Mouse (Mus musculus) cerebellum, adult 11-12 months (tissue): ENCODE results near the gene Foxb2.
"Not testable (repeated sequence)": the region's sequence is repeated elsewhere in the genome, so short reads cannot be mapped to it uniquely, and the experiment has no call there.

ENCODE experiments used
- DNase-seq: peaks from one replicate; pipeline ENCODE4 v3.0.0; 2022

Gene Foxb2

GRCm38 (mm10) chr19:16873221-16873861, at the start of gene Foxb2:
Foxb2 (minus strand) TSS chr19:16873805.
- no peak for DNase-seq

- DNase-seq = no peak
Measured at GRCm38 (mm10) chr19:16911507-16911906, 37.9 kb upstream of the Foxb2 start.

DNA sequence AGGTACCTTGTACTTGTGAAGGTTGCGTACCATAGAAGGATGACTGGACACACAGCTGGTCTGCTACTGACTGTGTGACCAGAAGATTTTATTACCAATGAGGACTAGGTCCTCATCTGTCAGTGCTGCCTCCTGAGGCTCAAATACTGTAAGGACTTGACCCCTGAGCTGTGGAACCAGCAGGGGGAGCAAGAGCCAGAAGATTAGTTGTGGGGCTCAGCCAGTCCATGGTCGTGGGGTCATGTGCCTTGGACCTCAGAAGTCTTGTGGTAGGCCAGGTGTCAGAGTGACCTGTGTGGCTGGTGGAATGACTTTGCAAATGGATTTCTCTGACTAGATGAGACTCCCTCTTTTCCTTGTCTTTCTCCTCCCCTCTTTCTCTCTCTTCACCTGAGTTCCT, 29.5 kb upstream of the Foxb2 start:
- no peak for DNase-seq

GRCm38 (mm10) chr19:16899716-16900115, 26.1 kb upstream of the Foxb2 start:
- no peak for DNase-seq

GRCm38 (mm10) chr19:16898576-16898975, 25.0 kb upstream of the Foxb2 start:
- DNase-seq = no peak

- no peak for DNase-seq
Measured at GRCm38 (mm10) chr19:16876458-16876770, 2.8 kb upstream of the Foxb2 start.

- DNase-seq = no peak
Measured at GRCm38 (mm10) chr19:16875631-16876457, 2.2 kb upstream of the Foxb2 start.

GRCm38 (mm10) chr19:16874991-16875540, 1.5 kb upstream of the Foxb2 start:
- DNase-seq = no peak

- no peak for DNase-seq
Measured at GRCm38 (mm10) chr19:16873942-16874861, 597 bp upstream of the Foxb2 start.

DNA sequence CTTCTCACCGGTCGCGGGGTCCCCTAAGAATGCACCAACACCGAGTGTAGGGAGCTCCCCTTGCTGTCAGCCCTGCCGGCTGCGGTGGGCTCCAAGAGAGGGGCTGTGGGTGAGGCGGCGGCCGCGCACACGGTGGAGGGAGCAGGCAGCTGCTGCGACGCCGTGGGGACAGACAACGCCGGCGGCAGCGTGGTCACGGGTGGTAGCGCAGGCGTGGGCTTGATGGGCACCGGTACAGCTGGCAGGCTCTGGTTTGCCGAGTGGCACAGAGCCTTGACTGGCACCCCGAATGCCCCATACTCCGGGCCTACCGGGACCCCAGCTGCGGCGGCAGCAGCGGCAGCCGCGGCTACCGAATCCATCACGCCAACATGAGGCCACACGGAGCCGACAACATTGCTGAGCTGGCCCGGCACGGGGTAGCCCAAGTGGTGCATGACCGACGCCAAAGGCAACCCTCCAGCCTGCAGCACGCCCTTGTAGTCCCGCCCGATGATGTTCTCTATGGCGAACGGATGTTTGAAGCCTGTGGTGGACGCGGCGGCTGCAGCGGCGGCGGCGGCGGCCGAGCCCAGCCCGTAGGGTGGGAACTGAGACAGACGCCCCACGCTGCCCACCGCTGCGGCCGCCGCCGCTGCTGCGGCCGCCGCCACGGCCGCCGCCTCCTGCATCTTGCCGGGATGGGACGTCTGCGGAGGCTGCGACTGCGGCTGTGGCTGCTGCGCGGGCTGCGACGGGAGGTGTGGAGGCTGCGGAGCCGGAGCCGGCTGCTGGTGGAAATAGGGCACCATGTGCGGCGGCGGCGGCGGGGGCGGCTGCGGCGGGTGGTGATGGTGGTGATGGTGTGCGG, 1.0 kb downstream of the Foxb2 start:
- DNase-seq = no peak

DNA sequence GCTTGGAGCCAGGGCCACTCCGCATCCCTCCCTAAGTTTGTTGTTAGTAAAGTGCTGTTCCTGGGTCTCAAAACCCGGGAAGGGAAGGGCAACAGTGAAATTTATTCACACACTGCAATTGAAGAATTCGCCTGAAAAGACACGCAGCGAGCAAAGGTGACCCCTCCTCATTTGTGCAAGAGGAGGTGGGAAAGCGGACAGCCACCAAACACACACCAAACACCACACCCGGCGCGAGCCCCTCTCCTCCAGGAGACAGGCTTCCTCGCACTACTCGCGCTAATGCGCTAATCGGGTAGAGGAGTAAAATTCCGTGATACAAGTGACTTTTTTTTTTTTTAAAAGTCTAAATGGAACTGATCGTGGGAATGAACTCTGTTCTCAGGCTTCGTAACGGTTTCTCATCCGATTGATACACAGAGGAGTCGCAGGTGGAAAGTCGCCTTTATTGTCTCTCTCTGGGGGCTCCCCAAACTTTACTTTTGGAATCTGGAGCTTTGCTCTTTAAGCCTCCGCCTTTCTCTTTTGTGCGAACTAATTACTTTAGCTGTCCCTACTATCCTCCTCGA, 2.3 kb downstream of the Foxb2 start:
- DNase-seq = no peak

- no peak for DNase-seq
Measured at GRCm38 (mm10) chr19:16870501-16871191, 3.0 kb downstream of the Foxb2 start.

DNA sequence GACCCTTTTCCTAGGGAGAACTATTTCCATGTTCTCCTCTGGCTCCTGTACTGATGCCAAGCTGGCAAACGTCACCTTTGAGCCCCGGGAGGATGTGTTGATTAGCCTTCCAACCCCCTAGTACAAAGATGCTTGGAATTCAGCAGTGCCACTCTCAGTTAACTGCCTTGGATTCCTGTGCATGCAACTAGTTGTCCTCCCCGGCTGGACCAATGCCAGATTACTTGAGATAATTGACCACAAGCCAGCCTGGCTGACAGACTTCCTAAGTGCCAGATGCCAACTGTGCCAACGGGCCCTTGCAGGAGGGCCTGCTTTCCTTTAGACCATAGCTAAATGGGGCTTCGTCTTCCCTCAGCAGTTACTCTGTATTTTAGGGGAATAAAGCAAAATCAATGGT, 5.1 kb downstream of the Foxb2 start:
- no peak for DNase-seq

DNA sequence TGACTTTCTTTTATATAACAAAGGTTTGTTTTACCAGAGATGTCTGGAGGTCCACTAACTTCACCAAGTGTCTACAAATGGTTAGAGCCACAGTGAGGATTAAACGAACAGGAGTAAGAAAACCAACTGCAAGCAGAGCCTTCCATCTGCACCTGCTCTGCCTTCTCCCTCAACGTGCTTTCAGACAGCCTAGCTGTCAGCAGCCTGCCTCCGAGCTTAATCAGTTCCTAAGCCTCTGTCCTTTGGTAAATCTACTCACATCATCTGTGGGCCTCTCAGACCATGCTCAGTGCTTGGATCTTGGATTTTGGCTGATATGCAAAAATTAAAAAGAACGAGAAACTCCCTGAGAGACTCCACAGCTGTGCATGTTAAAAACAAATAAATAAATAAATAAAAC, 15.0 kb downstream of the Foxb2 start:
- DNase-seq = no peak

- no peak for DNase-seq
Measured at GRCm38 (mm10) chr19:16856752-16857151, 16.9 kb downstream of the Foxb2 start.

DNA sequence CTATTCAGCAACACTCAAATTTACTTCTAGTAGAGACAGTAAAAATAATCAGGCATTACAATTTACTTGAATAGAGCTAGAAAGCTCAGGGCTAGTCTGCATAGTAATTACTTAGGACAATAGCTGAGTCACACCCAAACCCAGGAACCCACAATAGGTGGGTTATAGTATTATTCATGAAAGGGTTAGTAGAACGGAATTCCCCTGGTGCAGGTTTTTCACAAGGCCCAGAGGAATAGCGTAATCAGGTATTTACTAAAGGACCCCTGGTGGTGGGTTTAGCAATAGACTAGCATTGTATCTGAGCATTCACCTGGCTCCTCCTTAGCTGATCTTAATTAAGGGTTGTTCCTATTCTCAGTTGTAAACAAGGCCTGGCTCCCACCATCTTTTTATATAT, 29.5 kb downstream of the Foxb2 start:
- DNase-seq = not testable (repeated sequence)

DNA sequence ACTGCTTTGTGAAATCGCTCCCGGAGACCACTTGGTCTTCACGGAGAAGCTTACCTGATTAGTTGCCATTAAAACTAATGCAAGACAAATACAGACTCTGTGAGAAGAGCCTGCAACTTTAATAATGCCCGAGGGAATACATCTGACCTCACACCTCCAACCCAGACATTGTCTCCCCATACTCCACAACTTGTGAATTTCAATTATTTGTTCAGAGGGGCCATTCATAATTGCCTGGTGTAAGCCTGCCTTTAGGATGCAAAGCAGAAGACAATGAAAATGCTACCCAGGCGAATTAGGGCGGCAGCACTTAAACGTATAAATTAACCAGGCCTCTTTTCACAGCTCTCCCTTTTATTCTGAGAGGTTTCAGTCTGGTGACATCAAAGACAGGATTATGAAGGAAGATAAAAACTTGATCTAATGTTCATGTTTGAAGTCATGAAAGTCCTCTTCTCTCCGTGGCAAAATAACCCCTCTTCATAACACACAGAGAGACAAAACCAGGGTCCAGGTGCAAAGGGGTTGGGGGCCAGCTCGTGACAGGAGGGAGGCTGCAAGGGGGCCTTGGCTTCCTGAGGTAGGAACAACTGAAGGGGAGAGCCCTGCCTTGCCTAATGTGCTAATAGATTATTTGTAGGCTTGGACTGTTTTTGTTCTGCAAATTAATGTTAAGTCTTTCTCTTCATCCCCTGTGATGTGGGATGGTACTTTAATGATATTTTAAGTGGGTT, 31.9 kb downstream of the Foxb2 start:
- DNase-seq = no peak

DNA sequence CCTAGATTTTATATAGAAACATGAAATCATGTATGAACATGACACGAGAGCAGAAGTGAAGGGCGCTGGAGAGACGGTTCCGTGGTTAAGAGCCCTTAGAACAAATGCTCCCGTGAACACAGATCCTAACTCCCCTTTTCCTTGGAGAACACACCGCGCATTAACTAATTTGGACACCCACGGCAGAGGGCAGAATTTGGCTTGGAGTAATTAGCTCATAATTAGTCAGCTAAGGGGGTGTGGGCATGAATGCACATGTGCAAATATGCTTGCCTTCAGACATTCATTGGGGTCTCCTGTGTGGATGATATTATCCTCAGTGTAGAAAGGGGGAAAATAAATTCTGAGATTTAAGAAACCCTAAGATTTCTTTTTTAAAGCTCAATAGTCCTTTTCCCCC, 32.6 kb downstream of the Foxb2 start:
- DNase-seq = no peak

DNA sequence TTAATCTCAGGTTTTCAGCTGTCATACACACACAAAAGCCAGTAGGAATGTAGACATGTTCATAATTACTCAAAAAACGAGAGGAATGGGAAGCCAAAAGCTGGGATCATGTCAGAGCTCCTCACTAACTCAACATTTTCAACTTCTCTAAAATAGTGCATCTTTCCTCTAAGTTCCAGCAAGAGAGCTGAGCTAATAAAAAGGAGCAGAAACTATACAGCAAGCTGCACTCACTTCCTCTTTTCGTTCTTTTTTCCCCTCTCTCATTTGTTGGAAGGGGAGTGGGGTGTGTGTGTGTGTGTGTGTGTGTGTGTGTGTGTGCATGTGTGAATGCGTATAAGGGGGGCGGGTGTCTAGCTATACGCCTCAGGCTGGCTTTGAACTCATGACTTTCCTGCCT, 45.9 kb downstream of the Foxb2 start:
- DNase-seq = no peak

DNA sequence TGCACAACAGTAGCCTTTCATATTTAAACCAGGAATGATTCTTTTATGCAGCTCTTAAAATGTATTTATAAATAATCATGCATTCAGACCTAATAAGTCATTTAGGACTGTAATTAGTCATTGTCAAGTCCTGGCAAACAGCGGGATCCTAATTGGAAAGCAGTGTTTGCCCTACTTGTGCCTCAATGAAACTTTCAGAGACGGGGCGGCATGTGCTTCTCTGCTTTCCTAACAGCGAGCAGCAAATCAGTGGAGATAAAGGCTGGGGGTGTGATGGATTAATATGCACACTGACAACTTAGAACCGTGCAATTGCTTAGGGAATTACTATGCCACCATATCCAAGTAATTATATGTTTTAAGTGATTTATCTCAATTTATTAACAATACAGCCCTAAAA, 48.4 kb downstream of the Foxb2 start:
- no peak for DNase-seq
